Mouse (Mus musculus): ENCODE measurements at regions not wholly inside any gene's neighbourhood (a gene's known extent, or its start where the extent isn't known, plus 50 kb on each side); places are given as distances from the start of the nearest gene placed in this dataset.

DNA sequence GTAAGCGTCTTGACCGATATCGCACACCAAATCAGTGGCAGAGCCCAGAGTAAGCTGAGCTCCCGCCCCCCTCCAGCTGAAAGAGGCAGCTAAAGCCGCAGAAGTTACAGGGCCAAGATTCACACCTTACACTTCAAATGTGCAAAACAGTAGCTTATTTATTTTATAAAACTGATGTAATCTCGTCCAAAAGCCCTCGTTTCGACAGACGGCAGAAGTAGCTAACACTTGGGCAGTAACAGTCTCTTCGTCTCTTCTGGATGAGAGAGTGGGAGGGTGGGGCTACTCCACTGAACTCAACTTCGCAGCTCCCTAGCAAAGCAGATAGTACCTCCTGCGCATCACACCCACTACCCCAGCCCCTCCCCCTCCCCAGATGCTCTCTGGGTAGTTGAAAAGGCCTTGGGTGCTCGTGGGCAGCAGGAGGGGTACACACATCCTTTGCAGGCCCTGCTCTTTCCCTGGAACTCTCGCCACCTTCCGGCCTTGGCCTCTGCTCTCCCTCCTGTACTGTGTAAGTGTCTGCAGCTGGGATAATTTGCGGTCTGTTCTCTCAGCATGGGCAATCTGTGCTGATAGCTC lies 201.5 kb downstream of the Msrb3 start:
- Histone ChIP-seq H3K9ac (no peak overlapping the region), H3K4me1 (replicated peaks; ENCODE audit: control insufficient read depth, insufficient read depth, low read length) (no peaks in the 10 kb centered on the region), H3K27me3 (ENCODE audit: control insufficient read depth, insufficient read depth, low read length) (peaks cover 9% of the 10 kb centered on the region; the same call in 1 of the 2 replicates), H3K36me3 (replicated peaks; ENCODE audit: control insufficient read depth, insufficient read depth) (no peaks in the 10 kb centered on the region), H3K9me3 (ENCODE audit: control insufficient read depth, low read length) (no peaks in the 10 kb centered on the region), H3K4me3 (replicated peaks; ENCODE audit: low read length) (no peak overlapping the region), H3K4me2 (replicated peaks) (no peak overlapping the region), H3K27ac (no peak overlapping the region)
- no peak for DNase-seq (ENCODE audit: low spot score)
- 18% methylated on average over 16 of the region's 16 CpGs for WGBS
- no peak for ATAC-seq (ENCODE audit: low FRiP score)

DNA sequence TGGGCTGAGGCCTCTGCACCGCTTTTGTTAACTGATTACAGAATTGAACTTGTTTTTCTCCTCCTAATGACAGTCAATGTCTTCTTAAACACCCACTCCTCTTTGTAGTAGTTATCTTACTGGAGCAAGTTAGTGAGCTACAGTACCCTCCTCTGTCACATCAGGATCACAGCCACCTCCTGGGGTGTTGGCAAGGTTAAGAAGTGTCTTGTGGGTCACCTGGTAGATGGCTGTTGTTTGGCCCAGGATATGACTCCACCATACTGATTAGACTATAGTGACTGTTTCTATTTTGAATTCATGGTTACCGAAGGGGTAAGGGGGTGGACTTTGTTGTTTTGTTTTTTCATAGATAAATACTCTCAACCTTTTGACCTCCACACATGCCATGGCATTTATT lies 202.4 kb downstream of the Msrb3 start:
- H3K36me3 ChIP-seq (replicated peaks; ENCODE audit: control insufficient read depth, insufficient read depth) = no peaks in the 10 kb centered on the region
- no peak overlapping the region for H3K27ac ChIP-seq
- WGBS = 53% methylated on average over 2 of the region's 2 CpGs
- no peak overlapping the region for H3K9ac ChIP-seq
- no peak overlapping the region for H3K4me3 ChIP-seq (replicated peaks; ENCODE audit: low read length)
- ATAC-seq (ENCODE audit: low FRiP score) = no peak
- no peaks in the 10 kb centered on the region for H3K4me1 ChIP-seq (replicated peaks; ENCODE audit: control insufficient read depth, insufficient read depth, low read length)
- no peak for DNase-seq (ENCODE audit: low spot score)
- no peak overlapping the region for H3K4me2 ChIP-seq (replicated peaks)
- H3K27me3 ChIP-seq (ENCODE audit: control insufficient read depth, insufficient read depth, low read length) = peaks cover 9% of the 10 kb centered on the region; the same call in 1 of the 2 replicates
- no peaks in the 10 kb centered on the region for H3K9me3 ChIP-seq (ENCODE audit: control insufficient read depth, low read length)

DNA sequence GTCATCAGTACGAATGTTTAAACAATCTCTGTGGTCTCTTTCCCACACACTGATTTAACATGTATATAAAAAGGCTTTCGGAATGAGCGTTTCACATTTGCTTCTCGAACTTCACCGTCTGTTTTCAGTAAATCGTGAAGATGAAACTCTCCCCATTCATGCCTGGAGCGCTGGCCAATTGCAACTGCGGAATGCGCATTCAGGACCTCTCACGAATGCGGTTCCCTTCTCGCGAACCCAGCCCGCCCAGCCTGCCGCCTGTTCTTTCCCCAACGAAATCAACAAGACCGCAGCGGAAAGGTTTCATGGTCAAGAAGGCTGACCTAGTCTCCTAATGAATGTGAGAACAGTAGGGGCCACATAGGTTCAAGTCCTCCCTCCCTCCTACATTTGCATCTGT lies 204.4 kb downstream of the Msrb3 start:
- Histone ChIP-seq H3K4me2 (replicated peaks) (no peak overlapping the region), H3K9me3 (ENCODE audit: control insufficient read depth, low read length) (no peaks in the 10 kb centered on the region), H3K4me3 (replicated peaks; ENCODE audit: low read length) (no peak overlapping the region), H3K27me3 (ENCODE audit: control insufficient read depth, insufficient read depth, low read length) (peaks cover 9% of the 10 kb centered on the region; the same call in 1 of the 2 replicates), H3K36me3 (replicated peaks; ENCODE audit: control insufficient read depth, insufficient read depth) (no peaks in the 10 kb centered on the region), H3K27ac (no peak overlapping the region), H3K9ac (no peak overlapping the region), H3K4me1 (replicated peaks; ENCODE audit: control insufficient read depth, insufficient read depth, low read length) (no peaks in the 10 kb centered on the region)
- DNase-seq (ENCODE audit: low spot score) (no peak), ATAC-seq (ENCODE audit: low FRiP score) (no peak)
- WGBS = 23% methylated on average over 18 of the region's 18 CpGs

DNA sequence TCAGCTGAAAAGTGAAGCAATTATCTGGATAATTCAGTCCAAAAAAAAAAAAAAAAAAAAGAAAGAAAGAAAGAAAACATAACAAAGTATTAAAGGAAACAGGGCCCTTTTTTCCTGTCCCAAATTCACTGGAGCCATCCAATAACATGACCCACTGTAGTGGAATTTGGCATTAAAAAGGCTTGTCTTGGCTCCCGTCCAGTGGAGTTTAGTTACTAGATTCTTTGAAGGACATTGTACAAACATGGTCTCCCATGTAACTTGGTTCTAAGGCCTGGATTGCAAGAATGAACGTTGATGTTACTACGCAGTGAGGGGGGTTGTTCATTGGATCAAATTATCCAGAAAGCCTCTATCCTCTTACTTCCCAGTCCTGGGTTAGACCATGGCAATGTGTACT lies 207.4 kb downstream of the Msrb3 start:
- H3K9me3 ChIP-seq (ENCODE audit: control insufficient read depth, low read length) = no peaks in the 10 kb centered on the region
- no peaks in the 10 kb centered on the region for H3K36me3 ChIP-seq (replicated peaks; ENCODE audit: control insufficient read depth, insufficient read depth)
- H3K27ac ChIP-seq = no peak overlapping the region
- H3K4me1 ChIP-seq (replicated peaks; ENCODE audit: control insufficient read depth, insufficient read depth, low read length) = no peaks in the 10 kb centered on the region
- DNase-seq (ENCODE audit: low spot score) (no peak), ATAC-seq (ENCODE audit: low FRiP score) (no peak)
- no peak overlapping the region for H3K4me2 ChIP-seq (replicated peaks)
- no peak overlapping the region for H3K9ac ChIP-seq
- WGBS = 70% methylated on average over 3 of the region's 3 CpGs
- H3K4me3 ChIP-seq (replicated peaks; ENCODE audit: low read length) = no peak overlapping the region
- peaks cover 9% of the 10 kb centered on the region; the same call in 1 of the 2 replicates for H3K27me3 ChIP-seq (ENCODE audit: control insufficient read depth, insufficient read depth, low read length)

DNA sequence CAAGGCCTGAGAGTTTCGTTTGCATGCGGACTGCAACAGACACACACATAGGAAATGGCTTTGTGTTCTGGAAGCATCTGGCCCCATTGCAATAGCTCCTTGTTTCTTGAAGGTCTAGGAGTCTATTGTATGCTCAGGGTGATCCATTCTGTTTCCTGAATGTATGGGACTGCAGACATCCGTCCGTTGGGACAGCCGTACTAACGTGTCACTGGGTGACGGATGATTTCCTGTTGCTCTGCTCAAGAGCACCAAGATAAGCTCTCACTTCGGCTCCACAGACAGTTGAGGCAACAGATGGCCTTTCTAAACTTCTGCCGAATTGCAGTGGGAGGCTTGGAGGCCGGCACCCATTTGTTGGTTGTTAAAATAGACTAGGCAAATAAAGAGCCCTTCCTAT lies 209.9 kb upstream of the Hmga2 start:
- Histone ChIP-seq H3K36me3 (replicated peaks; ENCODE audit: control insufficient read depth, insufficient read depth) (no peaks in the 10 kb centered on the region), H3K9me3 (ENCODE audit: control insufficient read depth, low read length) (no peaks in the 10 kb centered on the region), H3K4me2 (replicated peaks) (no peak overlapping the region), H3K4me1 (replicated peaks; ENCODE audit: control insufficient read depth, insufficient read depth, low read length) (no peaks in the 10 kb centered on the region), H3K4me3 (replicated peaks; ENCODE audit: low read length) (no peak overlapping the region), H3K27me3 (ENCODE audit: control insufficient read depth, insufficient read depth, low read length) (no peaks in the 10 kb centered on the region), H3K27ac (no peak overlapping the region), H3K9ac (no peak overlapping the region)
- WGBS = 52% methylated on average over 10 of the region's 10 CpGs
- no peak for ATAC-seq (ENCODE audit: low FRiP score)
- DNase-seq (ENCODE audit: low spot score) = no peak

DNA sequence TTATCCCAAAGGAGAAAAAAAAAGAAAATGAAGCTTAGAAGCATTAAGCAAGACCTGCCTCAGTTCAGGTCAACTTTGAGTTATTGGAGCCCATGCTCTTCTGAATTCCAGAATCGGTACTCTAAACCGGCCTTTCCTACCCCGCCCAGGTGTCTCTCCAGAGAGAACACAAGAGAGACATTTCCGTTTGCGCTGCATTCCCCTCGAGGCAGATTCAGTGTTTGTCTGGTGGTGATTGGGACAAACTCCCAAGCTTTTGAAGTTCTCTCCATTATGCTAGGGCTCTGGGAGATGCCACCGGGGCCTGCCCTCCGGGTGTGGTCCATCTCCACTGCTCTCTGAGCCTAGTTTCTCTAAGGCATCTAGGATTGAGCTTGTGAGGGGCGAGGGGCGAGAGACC lies 205.8 kb upstream of the Hmga2 start:
- no peak for DNase-seq (ENCODE audit: low spot score)
- Histone ChIP-seq H3K4me1 (replicated peaks; ENCODE audit: control insufficient read depth, insufficient read depth, low read length) (no peaks in the 10 kb centered on the region), H3K9ac (no peak overlapping the region), H3K27ac (no peak overlapping the region), H3K4me2 (replicated peaks) (no peak overlapping the region), H3K9me3 (ENCODE audit: control insufficient read depth, low read length) (no peaks in the 10 kb centered on the region), H3K4me3 (replicated peaks; ENCODE audit: low read length) (no peak overlapping the region), H3K36me3 (replicated peaks; ENCODE audit: control insufficient read depth, insufficient read depth) (no peaks in the 10 kb centered on the region), H3K27me3 (ENCODE audit: control insufficient read depth, insufficient read depth, low read length) (no peaks in the 10 kb centered on the region)
- ATAC-seq (ENCODE audit: low FRiP score) = no peak
- WGBS = 86% methylated on average over 10 of the region's 10 CpGs

DNA sequence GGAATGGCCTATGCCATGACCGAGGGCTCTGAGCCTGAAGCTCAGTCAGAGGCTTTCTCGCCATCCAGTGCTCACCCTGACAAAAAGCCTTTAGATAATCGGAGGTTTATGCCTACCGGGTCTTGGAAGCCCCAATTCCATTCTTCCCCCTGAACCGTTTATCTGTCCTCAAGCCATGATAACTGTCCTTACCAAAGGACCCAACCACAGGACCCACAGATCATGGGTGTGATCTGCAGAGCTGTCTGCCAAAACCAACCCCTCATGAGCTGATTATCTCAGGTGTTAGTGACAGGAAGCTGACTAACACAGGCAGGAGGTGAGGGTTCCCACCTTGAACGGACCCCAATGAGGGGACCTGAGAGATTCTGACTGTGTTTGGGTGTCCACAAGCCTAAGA lies 203.7 kb upstream of the Hmga2 start:
- no peak for DNase-seq (ENCODE audit: low spot score)
- no peak for ATAC-seq (ENCODE audit: low FRiP score)
- Histone ChIP-seq H3K27me3 (ENCODE audit: control insufficient read depth, insufficient read depth, low read length) (no peaks in the 10 kb centered on the region), H3K9ac (no peak overlapping the region), H3K9me3 (ENCODE audit: control insufficient read depth, low read length) (no peaks in the 10 kb centered on the region), H3K4me2 (replicated peaks) (no peak overlapping the region), H3K4me1 (replicated peaks; ENCODE audit: control insufficient read depth, insufficient read depth, low read length) (no peaks in the 10 kb centered on the region), H3K27ac (no peak overlapping the region), H3K36me3 (replicated peaks; ENCODE audit: control insufficient read depth, insufficient read depth) (no peaks in the 10 kb centered on the region), H3K4me3 (replicated peaks; ENCODE audit: low read length) (no peak overlapping the region)
- WGBS = 69% methylated on average over 6 of the region's 6 CpGs

DNA sequence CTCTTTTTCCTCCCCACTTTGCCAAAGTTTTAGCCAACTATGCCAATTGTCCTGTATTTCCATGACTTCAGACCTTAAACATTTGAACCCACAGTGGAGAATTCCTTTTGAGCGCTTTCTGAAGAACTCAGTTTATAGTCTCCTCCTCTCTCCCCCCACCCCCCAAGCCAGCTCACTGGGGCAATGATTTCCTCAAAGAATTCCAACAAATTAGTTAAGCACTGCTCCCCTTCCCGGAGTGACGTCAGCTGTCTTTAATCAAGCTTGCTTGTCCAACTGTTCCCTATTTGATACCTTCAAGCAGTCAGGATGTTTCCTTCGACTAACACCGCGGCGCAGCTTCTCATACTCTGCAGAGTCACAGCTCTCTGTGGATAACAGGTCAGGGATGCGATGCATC lies 202.0 kb upstream of the Hmga2 start:
- Histone ChIP-seq H3K36me3 (replicated peaks; ENCODE audit: control insufficient read depth, insufficient read depth) (no peaks in the 10 kb centered on the region), H3K27ac (no peak overlapping the region), H3K4me2 (replicated peaks) (no peak overlapping the region), H3K4me3 (replicated peaks; ENCODE audit: low read length) (no peak overlapping the region), H3K27me3 (ENCODE audit: control insufficient read depth, insufficient read depth, low read length) (no peaks in the 10 kb centered on the region), H3K4me1 (replicated peaks; ENCODE audit: control insufficient read depth, insufficient read depth, low read length) (0 out of 2 replicates have a peak, but pooled peaks cover 4% of the 10 kb centered on the region), H3K9me3 (ENCODE audit: control insufficient read depth, low read length) (no peaks in the 10 kb centered on the region), H3K9ac (no peak overlapping the region)
- DNase-seq (ENCODE audit: low spot score) (no peak), ATAC-seq (ENCODE audit: low FRiP score) (no peak)
- WGBS = 77% methylated on average over 8 of the region's 8 CpGs

DNA sequence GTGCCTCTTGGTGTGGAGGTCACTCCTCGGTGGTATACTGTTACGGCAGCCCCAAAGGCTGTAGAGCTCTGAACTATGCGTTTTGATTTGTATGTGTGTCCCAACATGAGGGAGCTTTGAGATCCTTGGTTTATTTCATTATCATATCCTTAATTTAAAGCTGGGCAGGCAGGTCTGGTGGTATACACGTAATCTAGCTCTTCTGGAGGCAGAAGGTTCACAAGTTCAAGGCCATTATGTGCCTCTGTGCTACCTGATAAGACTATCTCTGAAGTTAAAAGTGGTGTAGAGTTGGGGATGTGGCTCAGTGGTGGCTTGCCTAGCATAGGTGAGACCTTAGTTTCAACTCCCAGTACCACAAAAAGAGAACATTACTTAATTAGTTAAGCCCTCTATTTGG lies 199.1 kb upstream of the Hmga2 start:
- Histone ChIP-seq H3K36me3 (replicated peaks; ENCODE audit: control insufficient read depth, insufficient read depth) (no peaks in the 10 kb centered on the region), H3K4me2 (replicated peaks) (no peak overlapping the region), H3K9ac (no peak overlapping the region), H3K4me3 (replicated peaks; ENCODE audit: low read length) (no peak overlapping the region), H3K27me3 (ENCODE audit: control insufficient read depth, insufficient read depth, low read length) (no peaks in the 10 kb centered on the region), H3K27ac (no peak overlapping the region), H3K4me1 (replicated peaks; ENCODE audit: control insufficient read depth, insufficient read depth, low read length) (0 out of 2 replicates have a peak, but pooled peaks cover 4% of the 10 kb centered on the region), H3K9me3 (ENCODE audit: control insufficient read depth, low read length) (no peaks in the 10 kb centered on the region)
- 94% methylated on average over 4 of the region's 4 CpGs for WGBS
- no peak for DNase-seq (ENCODE audit: low spot score)
- ATAC-seq (ENCODE audit: low FRiP score) = no peak

All from hindbrain, embryonic 14.5 days (tissue).